Mouse (Mus musculus) hindbrain, embryonic 14.5 days (tissue): ENCODE measurements around the gene Myo16. TPM values are rescaled to one million over a fixed set of nuclear protein-coding genes. Genes with fewer than 3 reads are reported as not detected.

Source experiments
- ATAC-seq: fragments of 200-750 bp; cut with Nextera tagmentation; 2 replicates; pipeline ENCODE4 v1.8.0; 2017; ENCODE audit warnings: moderate number of reproducible peaks, mild to moderate bottlenecking, moderate TSS enrichment, moderate library complexity; ENCODE audit not compliant: low FRiP score
- DNase-seq: peaks from one replicate; pipeline ENCODE4 v3.0.0-alpha.2; 2015; ENCODE audit warnings: low spot score
- H3K27ac ChIP-seq: fragments of 300-500 bp; sonication (generic); 2 replicates; pipeline ENCODE4 v1.5.1; 2014; ENCODE audit warnings: mild to moderate bottlenecking, moderate library complexity
- H3K27me3 ChIP-seq: fragments of 300-500 bp; sonication (generic); 2 replicates; pipeline ENCODE4 v1.6.1; 2014; ENCODE audit warnings: mild to moderate bottlenecking, low read length, mixed read lengths; ENCODE audit not compliant: control insufficient read depth, insufficient read depth
- H3K36me3 ChIP-seq: fragments of 300-500 bp; sonication (generic); replicated peaks from 2 replicates; pipeline ENCODE4 v1.6.1; 2014; ENCODE audit not compliant: control insufficient read depth, insufficient read depth
- H3K4me1 ChIP-seq: fragments of 300-500 bp; sonication (generic); replicated peaks from 2 replicates; pipeline ENCODE4 v1.6.1; 2014; ENCODE audit warnings: antibody characterized with exemption, low read length, mixed read lengths; ENCODE audit not compliant: control insufficient read depth, insufficient read depth
- H3K4me2 ChIP-seq: fragments of 300-500 bp; sonication (generic); replicated peaks from 2 replicates; pipeline ENCODE4 v1.6.1; 2014; ENCODE audit warnings: mild to moderate bottlenecking, moderate library complexity
- H3K4me3 ChIP-seq: fragments of 300-500 bp; sonication (generic); replicated peaks from 2 replicates; pipeline ENCODE4 v1.5.1; 2014; ENCODE audit warnings: mild to moderate bottlenecking, low read length
- H3K9ac ChIP-seq: fragments of 300-500 bp; sonication (generic); 2 replicates; pipeline ENCODE4 v1.6.1; 2014
- H3K9me3 ChIP-seq: fragments of 300-500 bp; sonication (generic); 2 replicates; pipeline ENCODE4 v1.6.1; 2016; ENCODE audit warnings: low read length; ENCODE audit not compliant: control insufficient read depth
- WGBS: fragments of 180-500 bp; shearing (Covaris S2); extraction: QIAGEN DNeasy Blood & Tissue Kit; methylation state at CpG from one replicate; pipeline ENCODE4 v1.1.7; 2014; 5-methylcytosine and 5-hydroxymethylcytosine counted together
- polyA plus RNA-seq: library from polyadenylated mRNA; unstranded; fragments of >200 nt; fragmentation: Nextera tagmentation; extraction: Ambion mirVana; gene quantifications from 2 replicates; pipeline ENCODE4 v1.2.1, GENCODE M21; 2014

Gene Myo16
- polyA plus RNA-seq, 1 experiment from 2014 or later: 6.7 TPM

- DNase-seq (no peak), ATAC-seq (no peak)
- H3K27ac ChIP-seq: no peak overlapping the region
- H3K4me2 ChIP-seq: no peak overlapping the region
- H3K9ac ChIP-seq: no peak overlapping the region
- H3K36me3 ChIP-seq: no peaks in the 10 kb centered on the region
- 0 out of 2 replicates have a peak, but pooled peaks cover 4% of the 10 kb centered on the region for H3K9me3 ChIP-seq
- H3K27me3 ChIP-seq: no peaks in the 10 kb centered on the region
- H3K4me1 ChIP-seq: no peaks in the 10 kb centered on the region
- H3K4me3 ChIP-seq: no peak overlapping the region
- WGBS: 81% methylated on average over 3 of the region's 3 CpGs
Observed at GRCm38 (mm10) chr8:10545890-10546289, 392.2 kb downstream of the Myo16 start.

DNA sequence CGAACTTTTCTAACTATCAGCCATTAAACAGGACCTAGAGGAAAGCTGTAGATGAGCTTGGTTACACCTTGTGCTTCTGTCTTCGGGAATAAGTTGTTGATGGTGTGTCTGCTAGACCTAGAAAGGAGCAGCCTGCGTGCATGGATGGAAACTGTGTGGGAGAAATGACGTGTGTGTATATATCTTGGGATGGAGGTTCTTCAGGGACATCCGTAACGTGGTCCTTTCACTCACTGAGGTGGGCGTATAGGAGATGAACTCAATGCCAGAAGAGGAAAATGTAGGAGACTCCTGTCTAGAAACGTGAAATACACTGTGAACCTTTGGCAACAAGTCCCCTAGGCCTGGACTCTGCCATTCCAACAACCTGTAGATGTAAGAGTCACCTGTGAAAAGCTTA lies 392.8 kb downstream of the Myo16 start:
- WGBS: 93% methylated on average over 8 of the region's 8 CpGs
- no peaks in the 10 kb centered on the region for H3K4me1 ChIP-seq

DNA sequence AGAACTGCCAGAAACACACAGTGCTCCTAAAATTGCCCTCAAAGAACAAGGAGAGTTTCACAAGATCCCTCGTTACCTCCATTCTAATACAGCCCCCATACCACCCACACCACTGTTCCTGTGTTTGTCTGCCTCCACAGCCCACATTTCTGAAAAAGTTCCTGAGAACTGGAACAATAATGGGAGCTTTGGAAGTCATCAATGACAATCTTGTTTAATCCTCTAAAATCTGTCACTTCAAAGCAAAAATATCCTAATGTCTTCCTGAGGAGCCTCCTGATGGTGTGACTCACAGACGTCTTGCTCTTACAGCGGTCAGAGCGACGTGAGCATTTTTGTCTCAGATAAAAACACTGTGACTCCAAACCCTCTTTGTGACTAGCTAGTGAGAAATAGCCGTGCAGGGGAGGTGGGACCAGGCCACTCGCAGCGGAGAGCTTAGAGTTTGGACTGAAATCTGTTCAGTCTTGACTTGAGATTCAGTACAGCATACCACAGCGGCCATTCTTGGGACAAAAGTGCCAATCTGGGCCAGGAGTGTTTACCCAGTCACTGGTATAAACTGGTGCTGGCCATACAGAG lies 394.4 kb downstream of the Myo16 start:
- H3K9me3 ChIP-seq: 0 out of 2 replicates have a peak, but pooled peaks cover 4% of the 10 kb centered on the region
- H3K36me3 ChIP-seq: no peaks in the 10 kb centered on the region
- no peaks in the 10 kb centered on the region for H3K27me3 ChIP-seq
- no peaks in the 10 kb centered on the region for H3K4me1 ChIP-seq
- ATAC-seq (no peak), DNase-seq (no peak)
- 74% methylated on average over 9 of the region's 9 CpGs for WGBS
- H3K27ac ChIP-seq: no peak overlapping the region
- H3K4me2 ChIP-seq: no peak overlapping the region
- H3K9ac ChIP-seq: no peak overlapping the region
- no peak overlapping the region for H3K4me3 ChIP-seq

More for the DNA sequence above, 392.8 kb downstream of the Myo16 start:
- no peak overlapping the region for H3K27ac ChIP-seq
- no peaks in the 10 kb centered on the region for H3K27me3 ChIP-seq
- no peak for ATAC-seq
- DNase-seq: no peak
- H3K4me2 ChIP-seq: no peak overlapping the region
- no peak overlapping the region for H3K4me3 ChIP-seq
- H3K36me3 ChIP-seq: no peaks in the 10 kb centered on the region
- no peak overlapping the region for H3K9ac ChIP-seq
- 0 out of 2 replicates have a peak, but pooled peaks cover 4% of the 10 kb centered on the region for H3K9me3 ChIP-seq

GRCm38 (mm10) chr8:10549434-10549833 lies 395.7 kb downstream of the Myo16 start:
- DNase-seq: no peak
- Histone ChIP-seq H3K9ac (no peak overlapping the region), H3K9me3 (no peaks in the 10 kb centered on the region), H3K4me2 (no peak overlapping the region), H3K27ac (no peak overlapping the region), H3K4me3 (no peak overlapping the region), H3K36me3 (no peaks in the 10 kb centered on the region), H3K27me3 (no peaks in the 10 kb centered on the region), H3K4me1 (no peaks in the 10 kb centered on the region)
- no peak for ATAC-seq
- 87% methylated on average over 3 of the region's 3 CpGs for WGBS

GRCm38 (mm10) chr8:10557961-10558360 lies 404.2 kb downstream of the Myo16 start:
- Histone ChIP-seq H3K9ac (no peak overlapping the region), H3K27me3 (no peaks in the 10 kb centered on the region), H3K27ac (no peak overlapping the region), H3K9me3 (no peaks in the 10 kb centered on the region), H3K4me2 (no peak overlapping the region), H3K4me1 (peaks cover 4% of the 10 kb centered on the region; the same call in 1 of the 2 replicates), H3K36me3 (peaks cover 3% of the 10 kb centered on the region; the same call in 1 of the 2 replicates), H3K4me3 (no peak overlapping the region)
- 64% methylated on average over 7 of the region's 7 CpGs for WGBS
- DNase-seq (no peak), ATAC-seq (no peak)

DNA sequence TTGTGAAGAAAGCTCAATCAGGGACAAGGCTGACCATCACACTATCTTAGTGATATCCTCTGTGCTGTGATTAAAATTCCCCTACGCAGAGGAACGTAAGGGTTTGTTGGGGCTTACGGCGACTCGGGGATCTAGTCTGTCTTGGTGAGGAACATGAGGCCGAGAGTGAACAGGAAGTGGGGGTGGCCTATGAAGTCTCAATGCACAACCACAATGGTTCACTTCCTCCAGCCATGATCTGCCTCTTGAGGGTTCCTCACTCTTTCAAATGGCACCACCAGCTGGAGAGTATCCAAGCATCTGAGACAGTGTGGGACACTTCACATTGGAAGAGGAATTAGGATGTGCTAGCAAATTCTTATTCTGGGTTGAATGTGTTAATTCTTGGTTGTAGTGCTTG lies 405.8 kb downstream of the Myo16 start:
- no peak overlapping the region for H3K4me3 ChIP-seq
- DNase-seq (no peak), ATAC-seq (no peak)
- H3K4me1 ChIP-seq: peaks cover 4% of the 10 kb centered on the region; the same call in 1 of the 2 replicates
- H3K4me2 ChIP-seq: no peak overlapping the region
- no peaks in the 10 kb centered on the region for H3K27me3 ChIP-seq
- peaks cover 3% of the 10 kb centered on the region; the same call in 1 of the 2 replicates for H3K36me3 ChIP-seq
- H3K27ac ChIP-seq: no peak overlapping the region
- WGBS: 93% methylated on average over 6 of the region's 6 CpGs
- H3K9ac ChIP-seq: no peak overlapping the region
- H3K9me3 ChIP-seq: no peaks in the 10 kb centered on the region

DNA sequence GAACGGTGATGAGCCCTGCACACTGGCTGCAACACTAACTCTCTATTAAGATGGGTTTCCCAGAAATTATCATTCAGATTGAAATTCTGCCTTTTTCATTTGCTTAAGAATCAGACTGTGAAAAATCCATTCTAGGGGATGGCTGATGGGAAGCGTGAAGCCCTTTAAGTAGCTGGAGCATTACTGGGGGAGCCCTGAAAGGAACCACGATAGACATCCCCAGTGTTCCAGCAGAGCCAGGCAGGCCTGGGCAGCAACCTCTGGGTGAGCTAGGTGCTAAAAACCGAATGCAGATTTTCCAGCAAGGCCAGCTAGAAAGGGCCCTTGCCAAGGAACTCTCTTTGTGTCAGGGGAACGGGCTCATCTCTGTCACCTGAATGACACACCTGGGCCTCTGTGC lies 407.9 kb downstream of the Myo16 start:
- DNase-seq (no peak), ATAC-seq (no peak)
- peak overlapping the region; percentile 35; the same call in 1 of the 2 replicates for H3K27ac ChIP-seq
- 58% methylated on average over 5 of the region's 5 CpGs for WGBS
- H3K9ac ChIP-seq: no peak overlapping the region
- H3K4me3 ChIP-seq: no peak overlapping the region
- no peaks in the 10 kb centered on the region for H3K9me3 ChIP-seq
- H3K27me3 ChIP-seq: no peaks in the 10 kb centered on the region
- H3K36me3 ChIP-seq: peaks cover 3% of the 10 kb centered on the region; the same call in 1 of the 2 replicates
- peaks cover 4% of the 10 kb centered on the region; the same call in 1 of the 2 replicates for H3K4me1 ChIP-seq
- no peak overlapping the region for H3K4me2 ChIP-seq

DNA sequence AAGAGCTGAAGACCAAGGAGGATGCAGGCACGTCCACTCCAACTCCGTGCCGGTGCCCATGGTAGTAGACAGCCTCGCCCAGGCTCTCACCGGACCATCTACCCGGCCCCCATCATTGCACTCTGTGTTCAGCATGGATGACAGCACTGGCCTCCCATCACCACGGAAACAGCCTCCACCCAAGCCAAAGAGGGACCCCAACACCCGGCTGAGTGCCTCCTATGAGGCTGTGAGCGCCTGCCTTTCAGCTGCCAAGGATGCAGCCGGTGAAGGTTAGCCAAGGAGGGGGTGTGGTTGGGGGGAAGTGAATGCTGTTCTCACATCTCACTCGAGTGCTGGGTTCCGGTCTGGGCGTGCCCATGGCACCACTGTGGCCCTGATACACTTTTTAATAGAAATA lies 408.3 kb downstream of the Myo16 start:
- ATAC-seq (peak; percentile 24; the same call in 1 of the 2 replicates), DNase-seq (no peak)
- 54% methylated on average over 13 of the region's 13 CpGs for WGBS
- Histone ChIP-seq H3K36me3 (peaks cover 3% of the 10 kb centered on the region; the same call in 1 of the 2 replicates), H3K27ac (peak overlapping the region; percentile 35; the same call in 1 of the 2 replicates), H3K4me1 (peaks cover 4% of the 10 kb centered on the region; the same call in 1 of the 2 replicates), H3K9me3 (no peaks in the 10 kb centered on the region), H3K4me2 (no peak overlapping the region), H3K9ac (no peak overlapping the region), H3K27me3 (no peaks in the 10 kb centered on the region), H3K4me3 (no peak overlapping the region)

- ATAC-seq: no peak
Observed at GRCm38 (mm10) chr8:10562636-10563035, 408.9 kb downstream of the Myo16 start.

More at GRCm38 (mm10) chr8:10562636-10563035, 408.9 kb downstream of the Myo16 start:
- WGBS: 87% methylated on average over 9 of the region's 9 CpGs
- H3K9ac ChIP-seq: no peak overlapping the region
- DNase-seq: no peak
- no peak overlapping the region for H3K4me2 ChIP-seq
- H3K36me3 ChIP-seq: peaks cover 3% of the 10 kb centered on the region; the same call in 1 of the 2 replicates
- H3K4me1 ChIP-seq: peaks cover 4% of the 10 kb centered on the region; the same call in 1 of the 2 replicates
- no peaks in the 10 kb centered on the region for H3K27me3 ChIP-seq
- H3K4me3 ChIP-seq: no peak overlapping the region
- H3K27ac ChIP-seq: no peak overlapping the region
- no peaks in the 10 kb centered on the region for H3K9me3 ChIP-seq
